Mouse (Mus musculus): ENCODE data around the gene Apbb1ip. TPM values are rescaled to one million over a fixed set of nuclear protein-coding genes. Genes with fewer than 3 reads are reported as not detected.

Gene Apbb1ip
- polyA plus RNA-seq, 1 experiment from 2014 or later: 0.53 TPM

DNA sequence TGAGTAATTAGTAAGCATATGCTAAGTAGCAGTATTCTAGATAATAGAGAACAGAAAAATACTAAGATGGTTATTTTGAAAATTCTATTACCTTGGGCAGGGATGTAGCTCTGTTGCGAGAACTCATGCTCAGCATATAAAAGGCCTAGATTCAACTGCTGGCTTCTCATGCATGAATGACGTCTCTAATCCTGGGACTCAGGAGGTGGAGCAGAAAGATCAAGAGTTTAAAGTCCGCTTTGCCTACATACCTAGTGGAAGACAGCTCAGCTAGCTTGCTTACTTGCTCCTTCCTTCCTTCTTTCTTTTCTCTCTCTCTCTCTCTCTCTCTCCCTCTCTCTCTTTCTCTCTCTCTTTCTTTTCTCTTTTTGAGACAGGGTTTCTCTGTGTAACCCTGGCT lies 140.5 kb downstream of the Apbb1ip start:
- Histone ChIP-seq H3K4me1 (replicated peaks; ENCODE audit: control insufficient read depth, insufficient read depth, low read length) (no peaks in the 10 kb centered on the region), H3K27ac (ENCODE audit: low read depth, low read length) (no peak overlapping the region), H3K9me3 (ENCODE audit: control insufficient read depth, low read length) (no peaks in the 10 kb centered on the region), H3K27me3 (ENCODE audit: control insufficient read depth, insufficient read depth, low read length) (no peaks in the 10 kb centered on the region), H3K4me3 (ENCODE audit: low read depth, low read length) (no peak overlapping the region), H3K4me2 (ENCODE audit: low read depth, low read length, severe bottlenecking) (no peak overlapping the region), H3K36me3 (ENCODE audit: control insufficient read depth, insufficient read depth, low read length) (no peaks in the 10 kb centered on the region; the same call in 1 of the 2 replicates), H3K9ac (ENCODE audit: low read length) (no peak overlapping the region)
- 82% methylated on average over 3 of the region's 3 CpGs for WGBS
- ATAC-seq (replicated peaks; ENCODE audit: low FRiP score) (no peak), DNase-seq (ENCODE audit: low spot score) (no peak)

DNA sequence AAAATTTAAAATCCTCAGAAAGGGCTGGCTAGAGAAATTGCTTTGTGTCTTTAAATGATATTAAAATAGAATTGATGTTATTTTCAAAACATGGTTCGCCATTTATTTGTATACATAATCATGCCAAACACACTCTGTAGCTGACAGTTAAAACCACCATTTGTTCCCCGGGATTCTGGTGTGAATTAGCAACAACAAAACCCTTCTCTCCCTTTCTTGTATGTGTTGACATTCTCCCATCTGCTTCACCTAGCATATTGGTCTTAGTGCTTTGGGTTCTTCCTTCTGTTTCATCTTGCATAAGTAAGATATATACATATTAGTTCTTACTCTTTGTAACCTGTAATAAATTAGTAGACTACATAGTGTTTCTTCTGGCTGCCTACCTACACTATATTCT lies 144.8 kb downstream of the Apbb1ip start:
- DNase-seq (ENCODE audit: low spot score) (no peak), ATAC-seq (replicated peaks; ENCODE audit: low FRiP score) (no peak)
- Histone ChIP-seq H3K36me3 (ENCODE audit: control insufficient read depth, insufficient read depth, low read length) (no peaks in the 10 kb centered on the region; the same call in 1 of the 2 replicates), H3K4me3 (ENCODE audit: low read depth, low read length) (no peak overlapping the region), H3K27ac (ENCODE audit: low read depth, low read length) (no peak overlapping the region), H3K9ac (ENCODE audit: low read length) (no peak overlapping the region), H3K4me2 (ENCODE audit: low read depth, low read length, severe bottlenecking) (no peak overlapping the region), H3K4me1 (replicated peaks; ENCODE audit: control insufficient read depth, insufficient read depth, low read length) (no peaks in the 10 kb centered on the region), H3K9me3 (ENCODE audit: control insufficient read depth, low read length) (no peaks in the 10 kb centered on the region), H3K27me3 (ENCODE audit: control insufficient read depth, insufficient read depth, low read length) (no peaks in the 10 kb centered on the region)
- WGBS: 92% methylated on average over 2 of the region's 2 CpGs

Other genes starting within 250 kb of the Apbb1ip start
- 29.6 and 29.9 TPM in 2 replicates for gene Gad2, start 151.9 kb upstream of the Apbb1ip start, polyA plus RNA-seq (2014; fragmentation: Nextera tagmentation; extraction: Ambion mirVana)
- gene Pdss1, start 121.4 kb downstream of the Apbb1ip start, polyA plus RNA-seq (2014; fragmentation: Nextera tagmentation; extraction: Ambion mirVana): 20.8 and 27.4 TPM in 2 replicates

All from forebrain, embryonic 11.5 days (tissue).